Mouse (Mus musculus): ENCODE results near the gene Clcn6.

DNA sequence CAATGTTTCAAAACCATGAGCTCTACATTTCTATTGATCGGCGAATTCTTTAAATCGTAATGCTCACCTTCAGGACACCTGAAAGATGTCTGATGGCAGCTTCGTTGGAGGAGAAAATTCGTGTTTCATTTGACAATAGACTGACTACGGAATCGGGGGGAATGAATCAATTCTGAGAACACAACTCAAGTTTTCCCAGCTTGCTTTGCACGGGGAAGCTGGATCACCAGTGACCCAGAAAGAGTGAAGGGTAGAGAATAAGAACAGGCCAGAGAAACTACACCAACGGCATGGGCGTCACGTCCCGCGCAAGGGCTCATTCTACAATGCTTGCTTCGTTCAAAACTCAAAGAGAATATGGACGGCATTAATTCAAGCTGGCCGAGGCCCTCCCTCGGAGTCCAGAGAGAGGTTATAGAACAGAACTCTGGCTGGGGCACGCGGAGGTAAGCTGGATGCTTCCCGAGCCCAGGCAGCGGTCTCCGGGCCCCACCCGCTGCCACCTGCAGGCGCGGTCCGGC, 482 bp downstream of the Clcn6 start:
- no peak for TF ChIP-seq CTCF (IDR thresholded peaks at IDR 0.05; ENCODE audit: control insufficient read depth, insufficient read depth, insufficient read length)
- TF ChIP-seq MYOG (IDR thresholded peaks at IDR 0.05; ENCODE audit: control insufficient read depth, extremely low read depth, insufficient read length) = no peak
- no peak for TF ChIP-seq FOSL1 (IDR thresholded peaks at IDR 0.05; ENCODE audit: insufficient read depth, low read length, poor library complexity, severe bottlenecking)
- no peak for TF ChIP-seq CEBPB (IDR thresholded peaks at IDR 0.05; ENCODE audit: low read depth)
- TF ChIP-seq MYOD1 (IDR thresholded peaks at IDR 0.05; ENCODE audit: control insufficient read depth, insufficient read length, low read depth) = no peak
- TF ChIP-seq MAX (IDR thresholded peaks at IDR 0.05) = no peak
- TF ChIP-seq USF1 (IDR thresholded peaks at IDR 0.05; ENCODE audit: low read depth) = no peak

Measured in C2C12 (cell line).